ENCODE assay signal across 8 mouse cellular contexts in the genomic region with DNA sequence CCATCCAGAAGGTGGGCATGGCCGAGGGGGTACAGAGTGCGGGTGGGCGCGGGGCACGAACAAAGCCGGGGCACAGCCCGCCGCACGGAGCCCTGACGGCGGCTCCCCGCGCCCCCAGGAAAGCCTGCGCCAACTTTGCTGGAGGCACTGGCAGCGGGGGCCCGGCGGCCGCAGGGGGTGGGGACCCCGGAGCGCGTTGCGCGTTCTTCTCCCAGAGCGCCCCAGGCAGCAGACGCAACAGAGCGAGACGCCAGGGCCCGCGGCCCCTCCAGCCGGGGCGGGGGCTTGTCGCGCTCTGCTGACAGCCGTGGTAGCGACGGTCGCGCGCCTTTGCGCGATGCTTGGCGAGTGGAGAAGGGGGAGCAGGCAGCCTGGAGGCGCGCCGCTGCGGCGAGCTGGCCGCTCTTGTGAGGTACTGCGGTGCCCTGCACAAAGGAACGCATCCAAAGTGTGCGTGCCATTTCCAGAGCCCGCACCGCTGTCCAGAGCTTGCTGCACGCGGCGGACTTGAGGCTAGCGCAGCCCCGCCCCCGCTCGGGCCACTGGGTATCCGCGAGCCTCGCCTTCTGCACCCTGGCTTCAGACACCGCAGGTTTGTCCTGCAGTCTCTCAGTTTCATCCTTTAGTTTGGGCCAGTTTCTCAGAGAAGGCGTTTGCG. TPM values are rescaled to one million over a fixed set of nuclear protein-coding genes. Genes with fewer than 3 reads are reported as not detected.
A peak's percentile ranks its signal among the peaks of the same experiment; 100 is the strongest.
DNase-seq lines count a peak whose midpoint lies in the region; ATAC-seq lines count a peak whose summit lies in the region.

No protein-coding gene starts in this region.

- under 1% methylated on average over 65 of the region's 66 CpGs for WGBS in forebrain, embryonic 14.5 days
- under 1% methylated on average over 59 of the region's 66 CpGs for WGBS in hindbrain, embryonic 13.5 days

- peak overlapping the region; percentile 97 for H3K27ac ChIP-seq in forebrain, embryonic 14.5 days (ENCODE audit: low read depth, low read length)
- H3K27ac ChIP-seq in hindbrain, embryonic 13.5 days: peak overlapping the region; percentile 99

- H3K27me3 ChIP-seq in forebrain, embryonic 14.5 days (replicated peaks; ENCODE audit: control insufficient read depth, insufficient read depth, low read length): no peaks in the 10 kb centered on the region
- no peaks in the 10 kb centered on the region for H3K27me3 ChIP-seq in hindbrain, embryonic 13.5 days

- peak; percentile 70 for DNase-seq in Muller cell, postnatal 12 days (ENCODE audit: inconsistent ontology term)
- DNase-seq in brain, adult 2 months (ENCODE audit: low read depth, low spot score): peak; percentile 81
- peak; percentile 78 for DNase-seq in forebrain, embryonic 14.5 days (ENCODE audit: low spot score)
- DNase-seq in left cerebral cortex, adult 8-10 months (ENCODE audit: low spot score in 2 of 2): peak; percentile 64 to 67
- DNase-seq in right cerebral cortex, postnatal 14 days: peak; percentile 84

- H3K4me3 ChIP-seq in forebrain, embryonic 14.5 days (ENCODE audit: low read depth, low read length): peak overlapping the region; percentile 94
- peak overlapping the region; percentile 95 for H3K4me3 ChIP-seq in hindbrain, embryonic 13.5 days

- H3K9ac ChIP-seq in forebrain, embryonic 14.5 days (ENCODE audit: low read length): peak overlapping the region; percentile 83
- peak overlapping the region; percentile 98 for H3K9ac ChIP-seq in hindbrain, embryonic 13.5 days

- H3K9me3 ChIP-seq in forebrain, embryonic 14.5 days (replicated peaks; ENCODE audit: control insufficient read depth, low read length): no peaks in the 10 kb centered on the region
- H3K9me3 ChIP-seq in hindbrain, embryonic 13.5 days: no peaks in the 10 kb centered on the region

- peaks cover 30% of the 10 kb centered on the region for H3K4me1 ChIP-seq in forebrain, embryonic 14.5 days (ENCODE audit: control insufficient read depth, insufficient read depth, low read length)
- H3K4me1 ChIP-seq in hindbrain, embryonic 13.5 days (replicated peaks): peaks cover 52% of the 10 kb centered on the region

- H3K4me2 ChIP-seq in forebrain, embryonic 14.5 days (ENCODE audit: low read length): peak overlapping the region; percentile 88
- peak overlapping the region; percentile 81 for H3K4me2 ChIP-seq in hindbrain, embryonic 13.5 days

- peaks cover 19% of the 10 kb centered on the region for H3K36me3 ChIP-seq in forebrain, embryonic 14.5 days (ENCODE audit: control insufficient read depth, insufficient read depth, low read length)
- H3K36me3 ChIP-seq in hindbrain, embryonic 13.5 days: peaks cover 33% of the 10 kb centered on the region

- ATAC-seq in forebrain, embryonic 14.5 days: peak; percentile 66
- peak; percentile 38 for ATAC-seq in hindbrain, embryonic 13.5 days (ENCODE audit: low FRiP score)
- peak; percentile 14 for ATAC-seq in megakaryocyte, adult 5-6 weeks (ENCODE audit: poor library complexity, severe bottlenecking)
- no peak for ATAC-seq in erythroid progenitor cell, adult 5-6 weeks (replicated peaks; ENCODE audit: low FRiP score, poor library complexity, severe bottlenecking)

RNA-seq across cellular contexts. Expression of a gene that starts 0.7 kb away (rescaled TPM):
- 33.6 and 40.3 TPM in 2 replicates for polyA plus RNA-seq in forebrain, embryonic 14.5 days (2014; fragmentation: Nextera tagmentation; extraction: Ambion mirVana)
- 52.7 TPM in 2 replicates for polyA plus RNA-seq in hindbrain, embryonic 13.5 days (2015; fragmentation: Nextera tagmentation; extraction: Ambion mirVana)
- total RNA-seq in left cerebral cortex, adult 8-10 months (2022): 10 to 100 TPM; 37.1 to 40.6 (median 38.9) TPM
- 3.2 and 5.5 TPM in 2 replicates for total RNA-seq in megakaryocyte, adult 5-6 weeks (2015)
- 4.2 and 4.6 TPM in 2 replicates for total RNA-seq in megakaryocyte, adult 5-6 weeks (2017)
- total RNA-seq in erythroid progenitor cell, adult 5-6 weeks (2015; ENCODE audit: low replicate concordance): 0.36 TPM in 1 of 2 replicates, not detected in the other
- total RNA-seq in erythroid progenitor cell, adult 5-6 weeks (2017; ENCODE audit: low replicate concordance): 0.13 and 0.68 TPM in 2 replicates

RNA-seq across cellular contexts. Expression of a gene that starts 0.8 kb away (rescaled TPM):
- polyA plus RNA-seq in forebrain, embryonic 14.5 days (2014; fragmentation: Nextera tagmentation; extraction: Ambion mirVana): 584 and 804 TPM in 2 replicates
- 665 and 670 TPM in 2 replicates for polyA plus RNA-seq in hindbrain, embryonic 13.5 days (2015; fragmentation: Nextera tagmentation; extraction: Ambion mirVana)
- 100 to 1,000 TPM; 169 to 186 (median 174) TPM for total RNA-seq in left cerebral cortex, adult 8-10 months (2022)
- total RNA-seq in megakaryocyte, adult 5-6 weeks (2015): 439 and 533 TPM in 2 replicates
- total RNA-seq in megakaryocyte, adult 5-6 weeks (2017): 536 and 608 TPM in 2 replicates
- total RNA-seq in erythroid progenitor cell, adult 5-6 weeks (2015; ENCODE audit: low replicate concordance): 54.1 and 65.2 TPM in 2 replicates
- 69.1 and 112 TPM in 2 replicates for total RNA-seq in erythroid progenitor cell, adult 5-6 weeks (2017; ENCODE audit: low replicate concordance)

RNA-seq across cellular contexts. Expression of a gene that starts 18.2 kb away (rescaled TPM):
- polyA plus RNA-seq in forebrain, embryonic 14.5 days (2014; fragmentation: Nextera tagmentation; extraction: Ambion mirVana): 17.9 and 29.1 TPM in 2 replicates
- 22.5 and 23.4 TPM in 2 replicates for polyA plus RNA-seq in hindbrain, embryonic 13.5 days (2015; fragmentation: Nextera tagmentation; extraction: Ambion mirVana)
- total RNA-seq in left cerebral cortex, adult 8-10 months (2022): 100 to 1,000 TPM in 3 of 4 experiments, 10 to 100 TPM in 1; 99.1 to 113 (median 109) TPM
- total RNA-seq in megakaryocyte, adult 5-6 weeks (2015): 10.6 and 10.9 TPM in 2 replicates
- total RNA-seq in megakaryocyte, adult 5-6 weeks (2017): 28.8 and 31.0 TPM in 2 replicates
- total RNA-seq in erythroid progenitor cell, adult 5-6 weeks (2015; ENCODE audit: low replicate concordance): 6.5 and 7.1 TPM in 2 replicates
- total RNA-seq in erythroid progenitor cell, adult 5-6 weeks (2017; ENCODE audit: low replicate concordance): 5.7 and 11.3 TPM in 2 replicates

RNA-seq across cellular contexts. Expression of a gene that starts 27.4 kb away (rescaled TPM):
- 32.4 and 34.3 TPM in 2 replicates for polyA plus RNA-seq in forebrain, embryonic 14.5 days (2014; fragmentation: Nextera tagmentation; extraction: Ambion mirVana)
- 31.9 and 35.0 TPM in 2 replicates for polyA plus RNA-seq in hindbrain, embryonic 13.5 days (2015; fragmentation: Nextera tagmentation; extraction: Ambion mirVana)
- total RNA-seq in left cerebral cortex, adult 8-10 months (2022): 10 to 100 TPM; 14.8 to 18.1 (median 16.8) TPM
- total RNA-seq in megakaryocyte, adult 5-6 weeks (2015): 3.3 and 4.9 TPM in 2 replicates
- total RNA-seq in megakaryocyte, adult 5-6 weeks (2017): 4.5 and 6.6 TPM in 2 replicates
- 1.3 TPM in 1 of 2 replicates, not detected in the other for total RNA-seq in erythroid progenitor cell, adult 5-6 weeks (2015; ENCODE audit: low replicate concordance)
- total RNA-seq in erythroid progenitor cell, adult 5-6 weeks (2017; ENCODE audit: low replicate concordance): 2.6 and 4.9 TPM in 2 replicates

Comparison
In these comparisons a context has a peak if more than half of its experiments do, and no peak if none do; other contexts are left out.
1. RNA of a gene that starts 0.7 kb away (total RNA-seq): 37.1 to 40.6 TPM in left cerebral cortex, adult 8-10 months; 3.2 to 5.5 TPM in megakaryocyte, adult 5-6 weeks and 0.13 to 0.68 TPM in erythroid progenitor cell, adult 5-6 weeks; every median in the first group is over 4 times any median in the second.
2. Peak in every context shown above with its lines, with median percentiles within 50 percentile points of each other: DNase-seq.